Mouse (Mus musculus): ENCODE data around the gene Nbeal2. TPM values are rescaled to one million over a fixed set of nuclear protein-coding genes. Genes with fewer than 3 reads are reported as not detected.
A peak's percentile ranks its signal among the peaks of the same experiment; 100 is the strongest.

Nbeal2 gene
- total and polyA plus RNA-seq, 3 experiments, result 9.3 to 17.2 TPM; not detected in 1

GRCm38 (mm10) chr9:110676492-110676911 lies 22.5 kb upstream of the Nbeal2 start:
- H3K4me3 ChIP-seq (ENCODE audit: control insufficient read depth in 1 of 2, insufficient read depth in 1 of 2, low read depth in 2 of 2, low read length in 2 of 2), result no peak overlapping the region
- DNase-seq (ENCODE audit: low read depth, low spot score), result peak; percentile 53
- no peaks in the 10 kb centered on the region for H3K27me3 ChIP-seq (ENCODE audit: control insufficient read depth in 1 of 2, insufficient read depth in 2 of 2, low read length in 2 of 2)
- H3K4me1 ChIP-seq (ENCODE audit: control insufficient read depth in 1 of 2, insufficient read depth in 2 of 2, low read length in 2 of 2), result peaks cover 0 to 6% of the 10 kb centered on the region in 2 experiments; a peak in 2 of 4 replicates
- H3K9me3 ChIP-seq (replicated peaks; ENCODE audit: insufficient read depth, low read length), result no peaks in the 10 kb centered on the region
- H3K9ac ChIP-seq (ENCODE audit: control insufficient read depth, low read depth, low read length, poor library complexity, severe bottlenecking), result no peak overlapping the region
- peaks cover 1% of the 10 kb centered on the region; the same call in 1 of the 2 replicates for H3K79me2 ChIP-seq (ENCODE audit: control insufficient read depth, insufficient read depth, low read length, poor library complexity)
- 0 out of 2 replicates have a peak overlapping the region, but pooled peaks have one; percentile 18 for H3K27ac ChIP-seq (ENCODE audit: control insufficient read depth, low read depth, low read length)
- H3K36me3 ChIP-seq (ENCODE audit: control insufficient read depth in 1 of 2, insufficient read depth in 2 of 2, low read length in 2 of 2), result peaks cover 0 to 2% of the 10 kb centered on the region in 2 experiments; a peak in 1 of 4 replicates
- no peak for TF ChIP-seq USF2 (IDR thresholded peaks at IDR 0.05; ENCODE audit: borderline replicate concordance in 1 of 2, insufficient read depth in 1 of 2, low read depth in 1 of 2, low read length in 2 of 2)
- TF ChIP-seq BHLHE40 (IDR thresholded peaks at IDR 0.05; ENCODE audit: borderline replicate concordance, low read depth, low read length), result no peak
- no peak for TF ChIP-seq E2F4 (IDR thresholded peaks at IDR 0.05; ENCODE audit: borderline replicate concordance, low read depth, low read length)
- no peak for TF ChIP-seq MAFK (IDR thresholded peaks at IDR 0.05; ENCODE audit: borderline replicate concordance, low read depth, low read length)

GRCm38 (mm10) chr9:110673107-110673752 lies 19.3 kb upstream of the Nbeal2 start:
- Histone ChIP-seq H3K79me2 (ENCODE audit: control insufficient read depth, insufficient read depth, low read length, poor library complexity) (0 out of 2 replicates have a peak, but pooled peaks cover 1% of the 10 kb centered on the region), H3K4me1 (ENCODE audit: control insufficient read depth in 1 of 2, insufficient read depth in 2 of 2, low read length in 2 of 2) (peaks cover 0 to 18% of the 10 kb centered on the region in 2 experiments; a peak in 2 of 4 replicates), H3K9me3 (replicated peaks; ENCODE audit: insufficient read depth, low read length) (no peaks in the 10 kb centered on the region), H3K27me3 (ENCODE audit: control insufficient read depth in 1 of 2, insufficient read depth in 2 of 2, low read length in 2 of 2) (no peaks in the 10 kb centered on the region), H3K4me3 (ENCODE audit: control insufficient read depth in 1 of 2, insufficient read depth in 1 of 2, low read depth in 2 of 2, low read length in 2 of 2) (no peak overlapping the region), H3K9ac (ENCODE audit: control insufficient read depth, low read depth, low read length, poor library complexity, severe bottlenecking) (no peak overlapping the region), H3K36me3 (ENCODE audit: control insufficient read depth in 1 of 2, insufficient read depth in 2 of 2, low read length in 2 of 2) (peaks cover 0 to 8% of the 10 kb centered on the region in 2 experiments; a peak in 2 of 4 replicates), H3K27ac (ENCODE audit: control insufficient read depth, low read depth, low read length) (no peak overlapping the region)
- TF ChIP-seq NELFE (IDR thresholded peaks at IDR 0.05; ENCODE audit: low read depth, low read length) (no peak), TCF12 (IDR thresholded peaks at IDR 0.05; ENCODE audit: low read depth, low read length) (no peak), RAD21 (IDR thresholded peaks at IDR 0.05; ENCODE audit: low read depth, low read length) (no peak), MXI1 (IDR thresholded peaks at IDR 0.05; ENCODE audit: low read depth, low read length) (no peak), POLR2AphosphoS2 (IDR thresholded peaks at IDR 0.05; ENCODE audit: low read length) (no peak), ZC3H11A (IDR thresholded peaks at IDR 0.05; ENCODE audit: low read depth, low read length) (no peak), TAL1 (IDR thresholded peaks at IDR 0.05; ENCODE audit: low read length) (no peak), UBTF (IDR thresholded peaks at IDR 0.05; ENCODE audit: borderline replicate concordance, insufficient read depth, low read depth, low read length) (no peak), MAZ (IDR thresholded peaks at IDR 0.05; ENCODE audit: low read depth, low read length) (no peak), RCOR1 (IDR thresholded peaks at IDR 0.05; ENCODE audit: low read depth, low read length) (no peak), MYB (IDR thresholded peaks at IDR 0.05; ENCODE audit: low read depth, low read length) (no peak), MEF2A (IDR thresholded peaks at IDR 0.05; ENCODE audit: extremely low read depth, insufficient replicate concordance, low read depth, low read length, poor library complexity, severe bottlenecking) (no peak), POLR2AphosphoS5 (IDR thresholded peaks at IDR 0.05; ENCODE audit: borderline replicate concordance, low read depth, low read length) (no peak), CHD1 (IDR thresholded peaks at IDR 0.05; ENCODE audit: low read depth, low read length) (no peak)
- DNase-seq (ENCODE audit: low read depth, low spot score), result no peak
